9 mouse cellular contexts compared by ENCODE assay signal in genomic region chr5:121601547-121602299, GRCm38 (mm10). TPM values are rescaled to one million over a fixed set of nuclear protein-coding genes. Genes with fewer than 3 reads are reported as not detected.
DNase-seq lines count a peak whose midpoint lies in the region; ATAC-seq and TF ChIP-seq lines count a peak whose summit lies in the region.
"Had no signal": no experiment of that assay in that cellular context is flagged by ENCODE, and none has a peak within 500 bp of the region (broad histone marks: within the 10 kb centered on the region; RNA-seq: fewer than 3 reads in every experiment).

No protein-coding gene starts in this region.

- 32% methylated on average over 9 of the region's 9 CpGs for WGBS in heart, postnatal 0 days
- 23% methylated on average over 9 of the region's 9 CpGs for WGBS in lung, embryonic 14.5 days

- H3K4me1 ChIP-seq in ES-Bruce4 (ENCODE audit: control insufficient read depth, insufficient read depth, low read length), result peaks cover 4% of the 10 kb centered on the region
- H3K4me1 ChIP-seq in heart, postnatal 0 days (ENCODE audit: control insufficient read depth, insufficient read depth), result no peaks in the 10 kb centered on the region
- H3K4me1 ChIP-seq in lung, embryonic 14.5 days (ENCODE audit: insufficient read depth), result no peaks in the 10 kb centered on the region
- H3K4me1 ChIP-seq: midbrain, embryonic 12.5 days had no signal

- H3K9ac ChIP-seq in ES-Bruce4 (ENCODE audit: low read depth, poor library complexity, severe bottlenecking), result no peak overlapping the region
- H3K9ac ChIP-seq in heart, postnatal 0 days (replicated peaks; ENCODE audit: low read depth, low read length), result no peak overlapping the region
- 0 out of 2 replicates have a peak overlapping the region, but pooled peaks have one; percentile 17 for H3K9ac ChIP-seq in lung, embryonic 14.5 days
- H3K9ac ChIP-seq: midbrain, embryonic 12.5 days had no signal

- no peaks in the 10 kb centered on the region for H3K27me3 ChIP-seq in ES-Bruce4 (ENCODE audit: control insufficient read depth, insufficient read depth, low read length, poor library complexity, severe bottlenecking)
- H3K27me3 ChIP-seq in heart, postnatal 0 days (ENCODE audit: control insufficient read depth, insufficient read depth, low read length), result no peaks in the 10 kb centered on the region
- no peaks in the 10 kb centered on the region for H3K27me3 ChIP-seq in lung, embryonic 14.5 days (ENCODE audit: insufficient read depth, low read length)
- H3K27me3 ChIP-seq: midbrain, embryonic 12.5 days had no signal

- DNase-seq in brain, adult 2 months (ENCODE audit: low read depth, low spot score), result peak; percentile 95
- DNase-seq in heart, postnatal 0 days (ENCODE audit: low spot score), result peak; percentile 79
- DNase-seq in layer of hippocampus, adult 18-20 months (ENCODE audit: low spot score in 2 of 2), result peak; percentile 77 to 93
- DNase-seq in lung, embryonic 14.5 days, result peak; percentile 97
- DNase-seq in right cerebral cortex, adult 18-20 months, result peak; percentile 87
- DNase-seq in urinary bladder, adult 2 months (ENCODE audit: low spot score), result peak; percentile 77

- TF ChIP-seq EP300 in ES-Bruce4 (IDR thresholded peaks at IDR 0.05; ENCODE audit: insufficient read depth, low read depth, low read length), result 0 out of 2 replicates have a peak, but pooled peaks have one; percentile 56
- no peak for TF ChIP-seq EP300 in heart, postnatal 0 days (IDR thresholded peaks at IDR 0.05; ENCODE audit: low read depth)

- no peaks in the 10 kb centered on the region for H3K9me3 ChIP-seq in ES-Bruce4 (replicated peaks; ENCODE audit: control insufficient read depth, insufficient read depth, low read length, poor library complexity, severe bottlenecking)
- H3K9me3 ChIP-seq in heart, postnatal 0 days (replicated peaks; ENCODE audit: control insufficient read depth, low read length), result no peaks in the 10 kb centered on the region
- H3K9me3 ChIP-seq in lung, embryonic 14.5 days (ENCODE audit: low read depth, low read length), result no peaks in the 10 kb centered on the region
- H3K9me3 ChIP-seq: midbrain, embryonic 12.5 days had no signal

- no peak overlapping the region for H3K27ac ChIP-seq in ES-Bruce4 (ENCODE audit: insufficient read depth, low read length)
- no peak overlapping the region for H3K27ac ChIP-seq in heart, postnatal 0 days (ENCODE audit: low read depth)
- H3K27ac ChIP-seq in lung, embryonic 14.5 days (ENCODE audit: low read depth), result no peak overlapping the region
- H3K27ac ChIP-seq: midbrain, embryonic 12.5 days had no signal

- TF ChIP-seq POLR2A in ES-Bruce4 (IDR thresholded peaks at IDR 0.05; ENCODE audit: insufficient read depth, low read length), result no peak

- no peaks in the 10 kb centered on the region for H3K36me3 ChIP-seq in ES-Bruce4 (ENCODE audit: control insufficient read depth, insufficient read depth, low read length, poor library complexity, severe bottlenecking)
- no peaks in the 10 kb centered on the region for H3K36me3 ChIP-seq in heart, postnatal 0 days (replicated peaks; ENCODE audit: control insufficient read depth, insufficient read depth, low read length)
- H3K36me3 ChIP-seq in lung, embryonic 14.5 days (ENCODE audit: insufficient read depth), result no peaks in the 10 kb centered on the region
- H3K36me3 ChIP-seq: midbrain, embryonic 12.5 days had no signal

- H3K4me3 ChIP-seq in ES-Bruce4 (ENCODE audit: low read depth, low read length), result no peak overlapping the region
- no peak overlapping the region for H3K4me3 ChIP-seq in heart, postnatal 0 days (ENCODE audit: low read depth, low read length)
- H3K4me3 ChIP-seq in lung, embryonic 14.5 days (ENCODE audit: low read depth, low read length), result no peak overlapping the region
- H3K4me3 ChIP-seq: midbrain, embryonic 12.5 days had no signal

- peak; percentile 75 for ATAC-seq in erythroid progenitor cell, adult 5-6 weeks (replicated peaks; ENCODE audit: low FRiP score, poor library complexity, severe bottlenecking)
- ATAC-seq in heart, postnatal 0 days (ENCODE audit: insufficient read depth, low read depth), result peak; percentile 62
- peak; percentile 66 for ATAC-seq in lung, embryonic 14.5 days (ENCODE audit: insufficient read depth)

- TF ChIP-seq CTCF in ES-Bruce4 (IDR thresholded peaks at IDR 0.05; ENCODE audit: low read depth, low read length), result peak; percentile 98
- TF ChIP-seq CTCF in heart, postnatal 0 days (IDR thresholded peaks at IDR 0.05; ENCODE audit: low read depth), result peak; percentile 99
- TF ChIP-seq CTCF in lung, embryonic 14.5 days (IDR thresholded peaks at IDR 0.05; ENCODE audit: low read depth), result peak; percentile 98

- H3K4me2 ChIP-seq in heart, postnatal 0 days (ENCODE audit: low read depth, low read length), result no peak overlapping the region
- H3K4me2 ChIP-seq in lung, embryonic 14.5 days, result no peak overlapping the region
- H3K4me2 ChIP-seq: midbrain, embryonic 12.5 days had no signal

RNA-seq across cellular contexts. Expression of gene Aldh2, which starts 8.1 kb away (rescaled TPM):
- polyA plus RNA-seq in ES-Bruce4 (2011; ENCODE audit: insufficient read depth, insufficient read length, low read depth, missing spikeins), result 160 and 180 TPM in 2 replicates
- 38.6 and 47.4 TPM in 2 replicates for total RNA-seq in erythroid progenitor cell, adult 5-6 weeks (2015; ENCODE audit: low replicate concordance)
- 45.1 and 49.1 TPM in 2 replicates for total RNA-seq in erythroid progenitor cell, adult 5-6 weeks (2017; ENCODE audit: low replicate concordance)
- 101 and 114 TPM in 2 replicates for total RNA-seq in heart, postnatal 0 days (2014; rRNA removed; ENCODE audit: low replicate concordance)
- 126 and 127 TPM in 2 replicates for polyA plus RNA-seq in heart, postnatal 0 days (2015; fragmentation: Nextera tagmentation; extraction: Ambion mirVana)
- 100 to 1,000 TPM; 136 to 161 TPM for total RNA-seq in layer of hippocampus, adult 18-20 months (2021)
- polyA plus RNA-seq in lung, embryonic 14.5 days (2014; fragmentation: Nextera tagmentation; extraction: Ambion mirVana), result 123 and 125 TPM in 2 replicates
- 663 and 712 TPM in 2 replicates for polyA plus RNA-seq in urinary bladder, adult 2 months (2012; rRNA removed)

RNA-seq across cellular contexts. Expression of gene Acad12, which starts 17.0 kb away (rescaled TPM):
- polyA plus RNA-seq in ES-Bruce4 (2011; ENCODE audit: insufficient read depth, insufficient read length, low read depth, missing spikeins), result 5.8 and 6.3 TPM in 2 replicates
- 0.42 and 4.0 TPM in 2 replicates for total RNA-seq in erythroid progenitor cell, adult 5-6 weeks (2015; ENCODE audit: low replicate concordance)
- 0.23 and 0.26 TPM in 2 replicates for total RNA-seq in erythroid progenitor cell, adult 5-6 weeks (2017; ENCODE audit: low replicate concordance)
- 12.3 and 17.3 TPM in 2 replicates for total RNA-seq in heart, postnatal 0 days (2014; rRNA removed; ENCODE audit: low replicate concordance)
- 6.9 and 8.8 TPM in 2 replicates for polyA plus RNA-seq in heart, postnatal 0 days (2015; fragmentation: Nextera tagmentation; extraction: Ambion mirVana)
- 1 to 10 TPM; 6.1 to 6.8 TPM for total RNA-seq in layer of hippocampus, adult 18-20 months (2021)
- 1.7 and 1.8 TPM in 2 replicates for polyA plus RNA-seq in lung, embryonic 14.5 days (2014; fragmentation: Nextera tagmentation; extraction: Ambion mirVana)
- 10.6 and 12.8 TPM in 2 replicates for polyA plus RNA-seq in urinary bladder, adult 2 months (2012; rRNA removed)

RNA-seq across cellular contexts. Expression of gene Mapkapk5, which starts 56.0 kb away (rescaled TPM):
- 74.4 and 75.2 TPM in 2 replicates for polyA plus RNA-seq in ES-Bruce4 (2011; ENCODE audit: insufficient read depth, insufficient read length, low read depth, missing spikeins)
- total RNA-seq in erythroid progenitor cell, adult 5-6 weeks (2015; ENCODE audit: low replicate concordance), result 117 and 163 TPM in 2 replicates
- 88.9 and 113 TPM in 2 replicates for total RNA-seq in erythroid progenitor cell, adult 5-6 weeks (2017; ENCODE audit: low replicate concordance)
- 61.7 and 65.2 TPM in 2 replicates for total RNA-seq in heart, postnatal 0 days (2014; rRNA removed; ENCODE audit: low replicate concordance)
- polyA plus RNA-seq in heart, postnatal 0 days (2015; fragmentation: Nextera tagmentation; extraction: Ambion mirVana), result 30.6 and 31.0 TPM in 2 replicates
- total RNA-seq in layer of hippocampus, adult 18-20 months (2021), result 10 to 100 TPM; 59.6 to 63.1 TPM
- polyA plus RNA-seq in lung, embryonic 14.5 days (2014; fragmentation: Nextera tagmentation; extraction: Ambion mirVana), result 55.1 and 57.5 TPM in 2 replicates
- 79.3 and 93.5 TPM in 2 replicates for polyA plus RNA-seq in urinary bladder, adult 2 months (2012; rRNA removed)

RNA-seq across cellular contexts. Expression of gene Adam1a, which starts 56.4 kb away (rescaled TPM):
- polyA plus RNA-seq in ES-Bruce4 (2011; ENCODE audit: insufficient read depth, insufficient read length, low read depth, missing spikeins), result 2.3 TPM in 2 replicates
- 2.9 and 3.2 TPM in 2 replicates for total RNA-seq in erythroid progenitor cell, adult 5-6 weeks (2015; ENCODE audit: low replicate concordance)
- total RNA-seq in erythroid progenitor cell, adult 5-6 weeks (2017; ENCODE audit: low replicate concordance), result 2.2 and 3.7 TPM in 2 replicates
- total RNA-seq in heart, postnatal 0 days (2014; rRNA removed; ENCODE audit: low replicate concordance), result 1.5 and 4.1 TPM in 2 replicates
- polyA plus RNA-seq in heart, postnatal 0 days (2015; fragmentation: Nextera tagmentation; extraction: Ambion mirVana), result 0.44 and 0.48 TPM in 2 replicates
- total RNA-seq in layer of hippocampus, adult 18-20 months (2021), result 10 to 100 TPM; 17.0 to 19.6 TPM
- 1.6 and 1.7 TPM in 2 replicates for polyA plus RNA-seq in lung, embryonic 14.5 days (2014; fragmentation: Nextera tagmentation; extraction: Ambion mirVana)
- 9.4 and 12.0 TPM in 2 replicates for polyA plus RNA-seq in urinary bladder, adult 2 months (2012; rRNA removed)

RNA-seq across cellular contexts. Expression of gene Gm42878, which starts 56.4 kb away (rescaled TPM):
- polyA plus RNA-seq in ES-Bruce4 (2011; ENCODE audit: insufficient read depth, insufficient read length, low read depth, missing spikeins), result not detected in 2 replicates
- not detected in 2 replicates for total RNA-seq in erythroid progenitor cell, adult 5-6 weeks (2015; ENCODE audit: low replicate concordance)
- total RNA-seq in erythroid progenitor cell, adult 5-6 weeks (2017; ENCODE audit: low replicate concordance), result 0.08 TPM in 1 of 2 replicates, not detected in the other
- total RNA-seq in heart, postnatal 0 days (2014; rRNA removed; ENCODE audit: low replicate concordance), result 0.11 and 0.15 TPM in 2 replicates
- polyA plus RNA-seq in heart, postnatal 0 days (2015; fragmentation: Nextera tagmentation; extraction: Ambion mirVana), result not detected in 2 replicates
- total RNA-seq in layer of hippocampus, adult 18-20 months (2021), result not detected
- polyA plus RNA-seq in lung, embryonic 14.5 days (2014; fragmentation: Nextera tagmentation; extraction: Ambion mirVana), result not detected in 2 replicates
- 0.34 TPM in 1 of 2 replicates, not detected in the other for polyA plus RNA-seq in urinary bladder, adult 2 months (2012; rRNA removed)
- polyA plus RNA-seq: midbrain, embryonic 12.5 days had no signal
